Mouse (Mus musculus): ENCODE measurements at regions not wholly inside any gene's neighbourhood (a gene's known extent, or its start where the extent isn't known, plus 50 kb on each side); places are given as distances from the start of the nearest gene placed in this dataset.

- TF ChIP-seq CTCF (IDR thresholded peaks at IDR 0.05; ENCODE audit: low read depth) (no peak), EP300 (IDR thresholded peaks at IDR 0.05; ENCODE audit: low read depth) (no peak)
Observed at GRCm38 (mm10) chr3:151978136-151978535, 140.7 kb upstream of the Ptgfr start.

Data from liver, embryonic 14.5 days (tissue).